Mouse (Mus musculus): ENCODE results near the gene Mpi. TPM values are rescaled to one million over a fixed set of nuclear protein-coding genes. Genes with fewer than 3 reads are reported as not detected.

Mpi gene
- polyA plus RNA-seq, 1 experiment from 2014 or later, result 59.4 TPM

GRCm38 (mm10) chr9:57537728-57538181 is 14.8 kb downstream of the Mpi start:
- peak overlapping the region; percentile 95 for H3K9ac ChIP-seq (ENCODE audit: low read depth, low read length)
- H3K27ac ChIP-seq (ENCODE audit: low read length), result peak overlapping the region; percentile 84
- H3K4me2 ChIP-seq (ENCODE audit: low read depth, low read length), result peak overlapping the region; percentile 66
- peaks cover 17% of the 10 kb centered on the region for H3K4me1 ChIP-seq (ENCODE audit: control insufficient read depth, insufficient read depth, low read length)
- no peaks in the 10 kb centered on the region for H3K9me3 ChIP-seq (ENCODE audit: control insufficient read depth, low read length)
- peak overlapping the region; percentile 91 for H3K4me3 ChIP-seq (ENCODE audit: low read length)
- ATAC-seq, result peak; percentile 68; the same call in 1 of the 2 replicates
- peaks cover 10% of the 10 kb centered on the region for H3K36me3 ChIP-seq (ENCODE audit: control insufficient read depth, insufficient read depth, low read length)
- under 1% methylated on average over 23 of the region's 24 CpGs for WGBS
- H3K27me3 ChIP-seq (replicated peaks; ENCODE audit: control insufficient read depth, insufficient read depth, low read length), result no peaks in the 10 kb centered on the region

GRCm38 (mm10) chr9:57537044-57537727 is 15.4 kb downstream of the Mpi start, which contains the start of gene Fam219b:
Gene Fam219b, plus strand, starts transcription at chr9:57537528.
- H3K27ac ChIP-seq (ENCODE audit: low read length), result peak within 1 kb of the TSS; percentile 84
- no peaks in the 10 kb centered on the region for H3K27me3 ChIP-seq (replicated peaks; ENCODE audit: control insufficient read depth, insufficient read depth, low read length)
- peak within 1 kb of the TSS; percentile 66 for H3K4me2 ChIP-seq (ENCODE audit: low read depth, low read length)
- peak within 1 kb of the TSS; percentile 95 for H3K9ac ChIP-seq (ENCODE audit: low read depth, low read length)
- no peaks in the 10 kb centered on the region for H3K9me3 ChIP-seq (ENCODE audit: control insufficient read depth, low read length)
- 2% methylated on average over 45 of the region's 45 CpGs for WGBS
- peak within 1 kb of the TSS; percentile 91 for H3K4me3 ChIP-seq (ENCODE audit: low read length)
- peak; percentile 92 for ATAC-seq
- H3K4me1 ChIP-seq (ENCODE audit: control insufficient read depth, insufficient read depth, low read length), result peaks cover 19% of the 10 kb centered on the region
- peaks cover 14% of the 10 kb centered on the region for H3K36me3 ChIP-seq (ENCODE audit: control insufficient read depth, insufficient read depth, low read length)

- H3K9me3 ChIP-seq (ENCODE audit: control insufficient read depth, low read length), result no peaks in the 10 kb centered on the region
- no peak overlapping the region for H3K4me3 ChIP-seq (ENCODE audit: low read length)
- no peak overlapping the region for H3K9ac ChIP-seq (ENCODE audit: low read depth, low read length)
- no peak overlapping the region for H3K27ac ChIP-seq (ENCODE audit: low read length)
- H3K27me3 ChIP-seq (replicated peaks; ENCODE audit: control insufficient read depth, insufficient read depth, low read length), result no peaks in the 10 kb centered on the region
- peaks cover 24% of the 10 kb centered on the region for H3K4me1 ChIP-seq (ENCODE audit: control insufficient read depth, insufficient read depth, low read length)
- H3K4me2 ChIP-seq (ENCODE audit: low read depth, low read length), result no peak overlapping the region
- 90% methylated on average over 5 of the region's 5 CpGs for WGBS
- no peak for ATAC-seq
- peaks cover 14% of the 10 kb centered on the region for H3K36me3 ChIP-seq (ENCODE audit: control insufficient read depth, insufficient read depth, low read length)
Measured at GRCm38 (mm10) chr9:57536362-57536761, 16.2 kb downstream of the Mpi start.

- Histone ChIP-seq H3K4me2 (ENCODE audit: low read depth, low read length) (no peak overlapping the region), H3K4me1 (ENCODE audit: control insufficient read depth, insufficient read depth, low read length) (peaks cover 14% of the 10 kb centered on the region), H3K27me3 (replicated peaks; ENCODE audit: control insufficient read depth, insufficient read depth, low read length) (no peaks in the 10 kb centered on the region), H3K4me3 (ENCODE audit: low read length) (no peak overlapping the region), H3K36me3 (ENCODE audit: control insufficient read depth, insufficient read depth, low read length) (peaks cover 8% of the 10 kb centered on the region; the same call in 1 of the 2 replicates), H3K9ac (ENCODE audit: low read depth, low read length) (no peak overlapping the region), H3K27ac (ENCODE audit: low read length) (peak overlapping the region; percentile 58; the same call in 1 of the 2 replicates), H3K9me3 (ENCODE audit: control insufficient read depth, low read length) (no peaks in the 10 kb centered on the region)
- peak; percentile 57; the same call in 1 of the 2 replicates for ATAC-seq
- WGBS, result 51% methylated on average over 1 of the region's 1 CpGs
Measured at GRCm38 (mm10) chr9:57531946-57532345, 20.6 kb downstream of the Mpi start.

- Histone ChIP-seq H3K4me3 (ENCODE audit: low read length) (no peak overlapping the region), H3K9ac (ENCODE audit: low read depth, low read length) (no peak overlapping the region), H3K27me3 (replicated peaks; ENCODE audit: control insufficient read depth, insufficient read depth, low read length) (no peaks in the 10 kb centered on the region), H3K27ac (ENCODE audit: low read length) (no peak overlapping the region), H3K36me3 (ENCODE audit: control insufficient read depth, insufficient read depth, low read length) (no peaks in the 10 kb centered on the region), H3K4me1 (ENCODE audit: control insufficient read depth, insufficient read depth, low read length) (peaks cover 34% of the 10 kb centered on the region), H3K9me3 (ENCODE audit: control insufficient read depth, low read length) (no peaks in the 10 kb centered on the region), H3K4me2 (ENCODE audit: low read depth, low read length) (no peak overlapping the region)
- no peak for ATAC-seq
Measured at GRCm38 (mm10) chr9:57526435-57526834, 26.1 kb downstream of the Mpi start.

GRCm38 (mm10) chr9:57525516-57525915 is 27.0 kb downstream of the Mpi start:
- ATAC-seq, result no peak
- Histone ChIP-seq H3K36me3 (ENCODE audit: control insufficient read depth, insufficient read depth, low read length) (no peaks in the 10 kb centered on the region), H3K4me2 (ENCODE audit: low read depth, low read length) (no peak overlapping the region), H3K27me3 (replicated peaks; ENCODE audit: control insufficient read depth, insufficient read depth, low read length) (no peaks in the 10 kb centered on the region), H3K27ac (ENCODE audit: low read length) (no peak overlapping the region), H3K4me3 (ENCODE audit: low read length) (no peak overlapping the region), H3K9ac (ENCODE audit: low read depth, low read length) (no peak overlapping the region), H3K9me3 (ENCODE audit: control insufficient read depth, low read length) (no peaks in the 10 kb centered on the region), H3K4me1 (ENCODE audit: control insufficient read depth, insufficient read depth, low read length) (peaks cover 32% of the 10 kb centered on the region)
- whole genome bisulfite sequencing, result 67% methylated on average over 2 of the region's 2 CpGs

- H3K9me3 ChIP-seq (ENCODE audit: control insufficient read depth, low read length), result no peaks in the 10 kb centered on the region
- peaks cover 32% of the 10 kb centered on the region for H3K4me1 ChIP-seq (ENCODE audit: control insufficient read depth, insufficient read depth, low read length)
- H3K4me3 ChIP-seq (ENCODE audit: low read length), result no peak overlapping the region
- ATAC-seq, result no peak
- no peak overlapping the region for H3K4me2 ChIP-seq (ENCODE audit: low read depth, low read length)
- no peak overlapping the region for H3K9ac ChIP-seq (ENCODE audit: low read depth, low read length)
- no peak overlapping the region for H3K27ac ChIP-seq (ENCODE audit: low read length)
- no peaks in the 10 kb centered on the region for H3K36me3 ChIP-seq (ENCODE audit: control insufficient read depth, insufficient read depth, low read length)
- H3K27me3 ChIP-seq (replicated peaks; ENCODE audit: control insufficient read depth, insufficient read depth, low read length), result no peaks in the 10 kb centered on the region
Measured at GRCm38 (mm10) chr9:57524439-57524838, 28.1 kb downstream of the Mpi start.

GRCm38 (mm10) chr9:57523754-57524153 is 28.8 kb downstream of the Mpi start:
- Histone ChIP-seq H3K4me1 (ENCODE audit: control insufficient read depth, insufficient read depth, low read length) (peaks cover 32% of the 10 kb centered on the region), H3K27ac (ENCODE audit: low read length) (no peak overlapping the region), H3K36me3 (ENCODE audit: control insufficient read depth, insufficient read depth, low read length) (no peaks in the 10 kb centered on the region), H3K9ac (ENCODE audit: low read depth, low read length) (no peak overlapping the region), H3K27me3 (replicated peaks; ENCODE audit: control insufficient read depth, insufficient read depth, low read length) (no peaks in the 10 kb centered on the region), H3K4me3 (ENCODE audit: low read length) (no peak overlapping the region), H3K9me3 (ENCODE audit: control insufficient read depth, low read length) (no peaks in the 10 kb centered on the region), H3K4me2 (ENCODE audit: low read depth, low read length) (no peak overlapping the region)
- 84% methylated on average over 1 of the region's 1 CpGs for WGBS
- ATAC-seq, result no peak

GRCm38 (mm10) chr9:57522861-57523246 is 29.7 kb downstream of the Mpi start:
- no peaks in the 10 kb centered on the region for H3K9me3 ChIP-seq (ENCODE audit: control insufficient read depth, low read length)
- no peak overlapping the region; the same call in 1 of the 2 replicates for H3K27ac ChIP-seq (ENCODE audit: low read length)
- H3K4me1 ChIP-seq (ENCODE audit: control insufficient read depth, insufficient read depth, low read length), result peaks cover 32% of the 10 kb centered on the region
- no peak for ATAC-seq
- H3K4me2 ChIP-seq (ENCODE audit: low read depth, low read length), result peak overlapping the region; percentile 75
- 66% methylated on average over 4 of the region's 4 CpGs for WGBS
- peak overlapping the region; percentile 99 for H3K4me3 ChIP-seq (ENCODE audit: low read length)
- H3K9ac ChIP-seq (ENCODE audit: low read depth, low read length), result peak overlapping the region; percentile 98
- no peaks in the 10 kb centered on the region for H3K27me3 ChIP-seq (replicated peaks; ENCODE audit: control insufficient read depth, insufficient read depth, low read length)
- no peaks in the 10 kb centered on the region for H3K36me3 ChIP-seq (ENCODE audit: control insufficient read depth, insufficient read depth, low read length)

Data from intestine, embryonic 16.5 days (tissue).